Mouse (Mus musculus) adrenal gland, adult (tissue): ENCODE measurements around the gene S100pbp.

Experiments
- DNase-seq, 2 experiments: peaks; one replicate each; pipeline ENCODE4 v3.0.0; 2022 to 2023; ENCODE audit warnings: low spot score in 1 of 2; ENCODE audit not compliant: inconsistent age in 2 of 2

S100pbp gene

DNA sequence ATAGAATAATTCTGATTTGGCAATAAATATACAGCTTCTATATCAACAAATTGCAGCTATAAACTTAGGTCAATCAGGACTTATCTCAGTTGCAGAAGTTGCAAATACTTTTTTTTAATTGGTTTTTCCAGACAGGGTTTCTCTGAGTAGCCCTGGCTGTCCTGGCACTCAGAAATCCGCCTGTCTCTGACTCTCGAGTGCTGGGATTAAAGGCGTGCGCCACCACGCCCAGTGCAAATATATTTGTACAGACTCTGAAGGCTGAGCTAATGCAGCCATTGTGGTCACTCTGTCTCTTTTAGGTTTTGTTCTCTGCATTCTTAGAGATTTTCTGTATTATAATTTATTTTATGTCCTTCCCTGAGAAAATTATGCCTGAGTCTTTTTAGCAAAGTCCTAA lies 32.0 kb downstream of the S100pbp start:
- DNase-seq: no peak

DNA sequence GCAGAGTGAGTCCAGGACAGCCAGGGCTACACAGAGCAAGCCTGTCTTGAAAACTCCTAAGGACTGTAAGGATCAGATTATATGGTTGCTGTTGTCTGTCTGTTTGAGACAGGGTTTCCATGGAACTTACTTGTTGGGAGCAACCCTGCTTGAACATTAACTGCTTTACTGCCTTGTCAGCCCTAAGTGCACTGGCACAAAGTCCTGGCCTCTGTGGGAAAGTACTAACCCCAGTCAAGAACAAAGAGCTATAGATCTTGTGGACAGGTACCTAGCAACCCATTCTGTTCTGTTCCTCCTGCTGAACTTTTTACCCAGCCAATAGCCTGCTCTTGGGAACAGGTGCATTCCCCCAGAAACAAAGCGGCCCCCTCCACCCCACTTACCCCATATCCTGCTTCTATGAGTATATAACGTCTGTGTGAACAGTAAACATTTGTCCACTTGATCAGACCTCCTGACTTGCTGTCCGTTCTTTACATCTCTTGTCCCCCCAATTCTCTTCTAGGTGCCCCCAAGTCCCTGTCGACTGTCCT lies 38.2 kb downstream of the S100pbp start:
- no peak for DNase-seq

DNA sequence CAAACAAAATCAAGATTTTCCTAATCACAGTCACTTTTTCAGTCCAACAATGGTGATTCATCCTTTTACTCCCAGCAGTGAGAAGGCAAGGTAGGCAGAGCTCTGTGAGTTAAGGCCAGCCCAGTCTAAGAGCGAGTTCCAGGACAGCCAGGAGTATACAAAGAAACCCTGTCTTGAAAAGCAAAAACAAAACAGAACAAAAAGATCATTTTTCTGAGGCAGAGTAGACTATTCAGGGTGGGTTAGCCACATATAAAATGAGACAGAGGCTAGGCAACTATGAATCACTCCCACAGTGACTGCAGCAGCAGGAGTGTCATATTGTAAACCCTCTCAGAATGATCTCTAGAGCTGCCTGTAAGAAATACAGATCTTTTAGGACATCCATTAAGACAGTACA lies 40.2 kb downstream of the S100pbp start:
- no peak for DNase-seq

DNA sequence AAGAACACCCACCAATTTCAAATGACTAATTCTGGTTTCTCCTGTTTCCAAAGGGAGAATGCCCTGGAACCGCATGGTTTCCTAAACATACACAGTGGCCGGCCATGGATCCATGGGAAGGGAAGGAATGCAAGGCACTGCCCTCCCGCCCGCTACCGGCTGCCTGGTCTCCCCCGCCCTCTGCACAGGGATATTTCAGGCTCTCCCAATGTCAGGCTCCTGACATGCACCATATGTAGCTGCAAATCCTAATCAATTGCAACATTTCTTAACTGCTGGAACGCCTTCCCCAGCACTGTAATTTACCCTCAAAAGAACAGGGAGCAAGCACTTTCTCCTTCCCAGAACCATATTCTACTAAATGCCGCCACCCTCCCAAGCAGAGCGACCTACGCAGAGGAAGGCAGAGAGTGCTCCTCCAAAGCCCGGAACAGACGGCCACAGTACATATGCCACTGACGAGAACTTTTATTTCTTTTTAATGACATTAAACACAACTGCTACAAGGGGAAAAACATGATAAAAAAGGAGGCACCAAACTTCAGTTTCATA lies 41.9 kb downstream of the S100pbp start:
- no peak for DNase-seq

DNA sequence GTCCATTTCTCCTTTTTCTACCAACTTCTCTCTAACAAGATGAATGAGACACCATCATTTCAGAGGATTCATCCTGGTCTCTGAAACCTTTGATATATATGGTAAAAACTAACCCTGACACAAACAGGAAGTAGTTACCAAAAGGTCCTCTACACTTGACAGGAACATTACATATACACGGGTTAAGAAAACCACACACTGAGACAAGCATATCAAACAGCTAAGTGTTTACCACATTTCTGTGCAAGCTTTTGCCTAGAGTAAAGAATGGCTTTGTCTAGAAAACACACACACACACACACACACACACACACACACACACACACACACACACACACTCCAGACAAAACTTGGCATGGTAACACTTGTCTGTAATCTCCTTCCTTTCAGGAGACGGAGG lies 43.1 kb downstream of the S100pbp start:
- no peak for DNase-seq

DNA sequence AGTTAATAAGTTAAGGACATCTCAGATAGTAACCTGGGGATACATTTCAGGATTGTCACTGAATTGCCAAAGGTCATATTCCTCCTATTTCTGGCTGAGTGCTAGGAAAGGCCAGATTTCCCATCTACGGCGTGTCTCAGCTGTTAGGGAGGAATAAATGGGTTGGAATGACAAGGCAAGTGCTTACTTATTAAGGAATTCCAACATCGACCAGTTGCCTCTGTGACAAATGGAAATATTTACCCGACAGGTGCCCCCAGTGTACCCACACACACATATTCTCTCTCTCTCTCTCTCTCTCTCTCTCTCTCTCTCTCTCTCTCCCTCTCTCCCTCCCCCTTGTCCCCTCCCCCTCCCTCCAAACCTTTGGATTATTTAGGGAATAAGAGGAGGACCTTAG lies 43.6 kb downstream of the S100pbp start:
- no peak for DNase-seq

DNA sequence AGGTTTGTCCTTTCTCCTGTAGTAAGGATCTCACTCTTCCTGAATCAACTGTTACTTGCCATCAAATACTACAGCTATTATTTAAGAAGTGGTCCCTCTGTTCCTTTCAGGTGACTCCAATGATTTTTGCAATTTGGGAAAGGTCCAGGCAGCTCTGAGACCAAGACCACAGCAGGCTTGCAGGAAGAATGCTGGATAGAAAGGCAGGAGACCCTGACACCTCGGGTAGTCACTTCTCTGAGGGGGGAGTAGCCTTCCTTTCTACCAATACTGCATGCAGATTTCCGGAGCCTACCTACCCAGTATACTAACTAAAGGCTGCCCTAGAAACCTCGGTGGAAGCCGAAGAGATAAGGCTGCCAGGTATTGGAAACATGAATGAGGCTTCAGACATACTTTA lies 44.1 kb downstream of the S100pbp start:
- DNase-seq: no peak

DNA sequence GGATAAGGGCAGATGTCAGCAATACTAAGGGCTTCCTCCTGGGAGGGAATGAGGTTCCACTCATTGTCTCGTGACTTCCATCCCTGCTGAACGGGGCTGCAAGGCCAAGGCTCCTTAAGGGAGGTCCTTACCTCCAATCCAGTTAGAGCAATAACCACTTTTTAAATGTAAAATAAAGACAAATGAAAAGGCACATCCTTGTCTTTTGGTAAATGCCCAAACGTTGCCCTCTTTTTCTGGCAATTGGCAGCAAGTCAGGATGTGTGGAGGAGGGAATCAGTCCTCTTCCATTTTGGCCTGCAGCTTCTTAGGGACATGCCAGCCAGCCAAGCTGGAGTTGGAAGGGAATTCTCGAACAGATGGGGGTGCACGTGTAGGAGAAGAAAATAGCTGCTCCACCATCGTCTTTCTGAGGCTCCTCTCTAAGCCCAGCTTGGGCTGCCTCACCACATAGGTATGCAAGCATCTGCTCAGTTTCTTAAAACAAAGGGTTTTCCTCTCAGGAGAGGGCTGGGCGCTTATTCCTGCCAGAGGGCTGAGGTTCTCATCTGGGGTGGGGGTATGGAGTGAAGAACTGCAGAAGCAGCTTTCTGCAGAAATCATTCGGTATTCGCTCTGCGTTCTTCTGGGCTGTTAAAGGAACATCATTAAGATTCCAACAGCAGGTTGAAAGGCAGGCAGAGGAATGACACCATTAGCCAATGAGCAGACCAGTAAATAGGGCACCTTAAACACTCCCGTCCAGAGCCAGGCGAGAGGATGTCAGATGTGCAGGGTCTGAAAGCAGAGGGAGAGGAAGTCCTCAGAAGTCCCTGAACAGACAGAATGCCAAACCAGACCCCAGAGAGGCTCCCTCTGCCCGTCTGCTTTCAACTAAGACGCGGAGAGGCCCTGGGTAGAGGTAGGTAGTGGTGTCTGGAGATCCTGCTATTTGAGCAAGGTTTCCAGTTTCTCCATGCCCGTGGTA lies 44.8 kb downstream of the S100pbp start:
- DNase-seq: no peak

DNA sequence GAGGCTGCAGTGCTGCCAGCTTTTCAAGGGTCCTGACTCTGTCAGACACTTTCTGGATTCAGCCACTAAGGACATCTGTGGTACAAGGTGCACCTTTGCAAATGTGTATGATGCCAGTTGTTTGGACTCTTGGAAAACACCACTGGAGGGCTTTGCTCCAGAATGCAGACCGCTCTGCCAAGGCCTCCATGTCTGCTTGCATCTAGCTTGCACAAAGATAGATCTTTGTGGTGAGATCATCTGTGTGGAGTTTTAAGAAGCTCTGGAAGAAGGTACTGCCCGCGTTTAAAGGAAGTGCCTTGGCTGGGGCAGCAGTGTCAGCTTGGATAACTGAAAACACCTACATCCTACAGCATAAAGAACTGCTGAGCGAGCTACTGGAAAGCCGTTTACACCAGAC lies 46.0 kb downstream of the S100pbp start:
- no peak for DNase-seq

DNA sequence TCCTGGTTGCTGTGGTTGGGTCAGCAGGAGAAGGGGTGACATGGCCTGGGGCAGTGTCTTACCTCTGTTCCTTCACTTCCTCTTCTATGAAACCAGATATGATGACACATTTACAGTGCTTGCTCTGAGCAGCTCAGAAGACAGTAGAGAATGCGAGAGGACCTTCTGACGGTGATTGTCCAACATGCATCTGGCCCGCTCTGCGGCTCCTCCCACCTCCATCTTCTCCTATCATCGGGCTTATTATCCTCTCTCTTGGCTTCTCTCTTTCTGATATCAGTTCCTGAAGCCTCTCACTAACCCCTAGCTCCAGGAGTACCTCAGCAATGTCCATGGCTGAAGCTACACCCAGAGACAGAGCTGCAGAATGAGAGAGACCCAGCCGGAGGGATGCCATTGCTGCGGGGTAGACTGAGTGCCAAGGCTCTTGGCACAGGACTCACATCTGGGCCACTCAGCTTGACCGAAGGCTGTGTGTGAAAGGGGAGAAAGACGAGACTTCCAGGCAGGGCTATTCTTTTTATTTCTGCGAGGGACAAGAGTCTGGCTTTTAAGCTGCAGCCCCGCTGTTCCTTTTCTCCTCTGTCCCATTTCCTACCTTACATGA lies 47.0 kb downstream of the S100pbp start:
- DNase-seq: no peak

DNA sequence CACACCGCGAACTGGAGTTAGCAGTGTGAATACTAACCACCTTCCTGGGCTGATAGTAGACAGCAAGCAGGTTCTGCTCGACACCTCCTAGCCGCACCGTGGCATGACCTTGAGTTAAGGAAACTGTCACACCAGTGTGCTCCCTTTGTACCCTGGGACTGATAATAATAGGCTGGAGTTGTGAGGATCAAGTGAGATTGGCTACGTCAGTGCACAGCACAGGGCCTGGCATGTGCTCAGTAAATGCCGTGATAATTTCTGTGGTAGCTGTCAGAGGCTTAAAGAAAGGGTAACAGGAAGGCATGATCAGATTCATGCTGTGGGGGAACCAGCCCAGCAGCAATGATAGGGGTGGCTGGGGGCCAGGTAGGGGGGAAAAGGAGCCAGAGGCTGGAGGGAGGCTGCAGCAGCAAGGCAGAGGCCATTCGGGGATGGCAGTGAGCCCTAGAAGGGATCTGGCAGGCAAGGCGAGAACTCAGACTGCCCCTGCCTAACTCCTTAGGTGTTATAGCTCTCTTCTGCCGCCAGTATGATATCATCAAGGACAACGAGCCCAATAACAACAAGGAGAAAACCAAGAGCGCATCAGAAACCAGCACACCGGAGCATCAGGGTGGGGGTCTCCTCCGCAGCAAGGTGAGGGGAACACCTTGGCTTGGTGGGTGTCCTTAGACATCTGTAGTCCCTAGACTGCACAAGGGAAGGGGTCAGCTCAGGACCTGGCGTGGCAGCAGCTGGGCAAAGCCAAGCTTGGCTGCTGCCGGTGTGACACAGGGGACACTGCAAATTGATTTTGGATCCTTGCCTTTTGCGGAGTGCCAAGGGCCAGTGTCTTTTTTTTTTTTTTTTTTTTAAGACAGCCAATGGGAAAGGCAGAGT lies 47.7 kb downstream of the S100pbp start:
- DNase-seq: no peak

DNA sequence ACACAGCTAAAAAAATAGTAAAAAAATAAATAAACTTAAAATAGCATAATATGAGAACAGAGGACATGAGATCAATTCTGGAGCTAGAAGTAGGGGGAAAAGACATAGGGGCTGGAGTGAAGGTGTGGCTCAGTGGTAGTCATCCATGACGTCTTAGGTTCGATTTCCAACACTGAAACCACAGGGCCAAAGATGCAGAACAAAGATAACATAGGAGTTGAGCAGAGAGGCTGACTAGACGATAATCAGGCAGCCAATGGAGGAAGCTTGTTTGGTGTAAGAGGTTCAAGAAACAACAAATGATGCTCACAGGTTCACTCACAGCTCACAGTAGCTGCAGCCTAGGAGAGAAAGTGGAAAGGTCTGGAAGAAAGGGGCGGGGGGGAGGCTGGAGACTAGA lies 48.7 kb downstream of the S100pbp start:
- DNase-seq: no peak

DNA sequence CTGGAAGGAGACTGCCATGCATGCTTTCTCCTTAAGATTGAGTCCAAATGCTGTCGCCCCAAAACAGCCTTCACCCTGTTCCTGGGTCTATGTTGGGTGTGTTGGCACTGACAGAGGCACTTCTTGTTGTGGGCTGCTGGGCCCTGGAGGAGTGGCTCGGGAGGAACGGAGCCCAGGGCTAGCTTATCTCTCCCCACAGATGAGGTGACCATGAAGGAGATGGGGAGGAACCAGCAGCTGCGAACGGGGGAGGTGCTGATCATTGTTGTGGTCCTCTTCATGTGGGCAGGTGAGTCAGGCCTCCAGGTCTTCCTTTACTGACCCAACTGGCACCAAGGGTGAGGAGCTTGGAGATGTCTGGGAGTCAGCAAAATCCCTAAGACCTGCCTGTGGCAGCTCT lies 49.9 kb downstream of the S100pbp start:
- DNase-seq: no peak

DNA sequence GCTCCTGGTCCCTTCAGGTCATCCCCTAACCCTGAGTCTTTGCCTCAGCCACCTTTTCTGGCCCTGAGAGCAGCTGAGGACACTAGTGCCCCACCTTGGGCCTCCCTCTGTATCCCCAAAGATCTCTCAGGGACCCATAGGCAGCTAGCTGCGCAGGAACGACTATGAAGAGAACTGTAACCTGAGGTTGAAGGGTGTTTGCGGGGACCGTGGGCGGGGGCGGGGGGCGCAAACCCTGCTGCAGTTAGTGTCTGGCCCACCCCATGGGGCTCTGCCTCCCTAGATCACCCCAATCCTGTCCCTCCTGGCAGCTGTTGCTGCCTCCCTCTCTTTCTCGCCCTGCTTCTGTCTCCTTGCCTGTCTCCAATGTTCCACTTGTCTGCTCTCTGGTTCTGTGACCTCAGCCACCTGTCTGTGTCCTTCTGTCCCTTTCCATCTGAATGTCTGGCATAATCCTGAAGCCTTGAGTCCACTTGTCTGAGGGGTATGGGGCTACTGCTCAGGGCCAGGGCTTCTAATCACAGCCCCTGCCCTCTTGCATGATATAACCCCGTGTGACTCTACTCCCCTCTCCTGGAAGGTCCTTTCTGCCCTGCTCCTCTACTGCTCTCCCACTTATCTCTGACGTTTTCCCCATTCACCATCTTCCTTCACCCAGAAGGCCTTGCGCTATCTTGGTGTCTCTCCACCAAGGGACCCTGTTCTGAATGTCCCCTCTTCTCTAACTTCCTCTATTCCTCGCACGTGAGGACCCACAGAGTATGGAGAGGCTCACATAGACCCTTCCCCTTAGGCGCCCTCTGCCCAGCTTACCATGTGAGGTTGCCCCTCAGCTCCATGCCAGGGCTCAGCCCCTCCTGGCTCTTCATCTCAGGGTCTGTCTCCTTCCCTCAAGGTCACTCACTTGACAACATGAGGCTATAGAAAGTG lies 51.9 kb downstream of the S100pbp start:
- DNase-seq: no peak

DNA sequence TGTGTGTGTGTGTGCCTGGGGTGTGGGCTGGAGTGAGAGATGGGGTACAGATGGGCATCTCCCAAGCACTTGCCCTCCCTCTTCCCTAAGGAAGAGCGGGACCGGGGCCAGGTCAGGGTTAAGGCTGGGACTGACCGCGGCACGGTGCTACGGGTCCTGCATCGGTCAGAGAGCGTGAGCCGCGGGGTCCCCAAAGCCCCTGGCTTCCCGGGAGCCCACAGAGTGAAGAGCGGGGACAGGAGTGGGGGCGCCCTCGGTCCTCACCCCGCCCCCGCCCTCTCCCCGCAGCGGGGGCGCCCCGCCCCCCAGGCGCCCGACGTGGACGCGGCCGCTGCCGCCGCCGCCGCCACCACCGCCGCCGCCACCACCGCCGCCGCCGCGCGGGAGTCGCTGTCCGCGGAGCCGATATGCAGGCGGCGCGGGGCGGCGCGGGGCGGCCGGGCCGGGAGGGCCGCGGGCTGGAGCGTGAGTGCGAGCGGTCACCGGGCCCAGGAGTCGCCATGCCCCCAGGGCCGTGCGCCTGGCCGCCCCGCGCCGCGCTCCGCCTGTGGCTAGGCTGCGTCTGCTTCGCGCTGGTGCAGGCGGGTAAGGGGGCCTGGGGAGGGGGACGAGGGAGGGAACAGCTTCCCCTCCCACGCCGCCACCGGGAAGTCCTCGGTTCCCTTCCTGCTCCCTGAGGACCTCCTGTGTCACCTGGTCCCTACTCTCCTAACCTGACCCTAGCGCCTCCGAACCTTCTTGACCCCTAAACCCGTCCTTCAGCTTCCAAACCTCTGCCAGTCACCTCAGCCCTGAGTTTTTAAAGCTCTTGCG lies 52.7 kb downstream of the S100pbp start, which contains the start of gene Fndc5:
TSS of gene Fndc5 (plus strand) at position 421 of the 813 bp plus-strand sequence.
- peak in 1 of 2 experiments; percentile 59 for DNase-seq

DNA sequence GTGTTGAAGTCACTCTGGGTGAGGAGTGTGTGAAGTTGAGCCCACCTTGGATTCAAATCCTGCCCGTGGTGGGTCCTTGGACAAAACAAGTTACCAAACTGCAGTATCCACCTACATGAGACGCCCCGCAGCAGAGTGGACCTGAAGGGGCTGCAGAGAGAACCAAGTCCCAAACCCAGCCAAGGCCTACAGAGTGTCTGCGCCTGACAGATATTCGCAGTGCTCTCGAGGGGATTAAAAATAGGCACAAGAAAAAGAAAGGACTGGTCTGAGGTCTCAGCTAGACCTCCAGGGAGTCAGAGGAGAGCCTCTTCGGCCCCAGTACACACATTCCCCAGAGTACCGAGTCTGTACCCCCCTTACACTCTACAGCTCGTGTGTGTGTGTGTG lies 53.3 kb downstream of the S100pbp start:
- DNase-seq: no peak

DNA sequence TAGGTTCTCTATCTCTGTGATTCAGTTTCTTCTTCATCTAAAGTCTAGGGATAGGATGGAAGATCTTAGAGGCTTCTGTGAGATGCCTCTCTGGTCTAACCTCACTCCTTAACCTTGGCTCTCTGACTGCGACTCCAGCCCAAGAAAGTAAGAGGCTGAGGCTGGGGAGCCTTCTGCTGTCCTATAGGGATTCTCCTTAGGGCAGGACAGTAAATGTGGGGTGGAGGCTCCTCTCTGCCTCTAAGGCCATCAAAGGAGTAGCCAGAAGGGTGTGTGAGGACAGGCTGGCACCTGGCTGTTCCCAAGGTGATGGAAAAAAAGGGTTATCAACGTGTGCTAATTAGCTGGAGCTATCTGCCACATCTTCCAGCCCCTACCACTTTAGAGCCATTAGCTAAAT lies 53.9 kb downstream of the S100pbp start:
- DNase-seq: no peak

DNA sequence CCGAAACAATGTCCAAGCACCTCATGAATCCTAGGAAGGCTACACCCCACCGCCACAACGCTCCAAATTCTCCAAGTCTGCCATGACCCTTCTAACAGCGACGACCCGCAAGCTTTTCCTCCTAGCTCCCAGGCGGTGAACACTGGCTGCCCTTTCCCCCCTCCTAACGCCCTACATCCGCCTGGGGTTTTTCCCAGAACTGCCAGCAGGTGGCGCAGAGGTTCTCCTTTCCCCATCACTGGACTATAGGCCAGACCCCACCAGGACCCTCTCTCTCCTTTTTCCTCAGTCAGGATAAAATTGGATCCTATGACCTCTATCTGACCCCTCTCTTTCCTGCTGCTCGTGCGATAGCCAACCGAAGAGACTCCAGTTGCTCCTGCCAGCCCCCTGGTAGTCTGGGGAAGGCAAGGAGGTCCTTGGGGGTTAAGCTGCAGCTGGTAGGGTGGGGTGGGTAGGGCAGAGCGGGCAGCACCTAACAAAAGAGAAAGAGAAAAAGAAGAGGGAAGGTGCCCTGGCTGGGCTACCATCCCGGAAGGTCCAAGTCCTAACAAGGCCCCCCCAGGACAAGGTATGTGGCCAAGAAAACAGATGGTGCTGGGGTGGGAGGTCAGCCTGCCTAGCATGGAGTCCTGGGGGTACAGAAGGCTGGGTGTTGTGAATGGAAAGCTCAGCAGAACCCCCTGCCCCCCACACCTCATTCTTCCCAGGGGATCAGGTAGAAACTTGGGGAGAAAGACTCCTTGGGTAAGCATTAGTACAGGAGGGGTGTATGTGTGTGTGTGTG lies 54.5 kb downstream of the S100pbp start:
- peak; percentile 70 to 91 for DNase-seq
